Mouse (Mus musculus): ENCODE measurements around the gene Vmn1r57. TPM values are rescaled to one million over a fixed set of nuclear protein-coding genes. Genes with fewer than 3 reads are reported as not detected.
"Not testable (repeated sequence)": the region's sequence is repeated elsewhere in the genome, so short reads cannot be mapped to it uniquely, and the experiment has no call there.

Gene Vmn1r57
- polyA plus RNA-seq (2015; fragmentation: Nextera tagmentation; extraction: Ambion mirVana), result not detected in 2 replicates

- not testable (repeated sequence) for H3K9ac ChIP-seq; H3K9me3 ChIP-seq; ATAC-seq (ENCODE audit: low read depth); H3K4me1 ChIP-seq (replicated peaks); H3K4me3 ChIP-seq; H3K4me2 ChIP-seq; H3K27me3 ChIP-seq; H3K27ac ChIP-seq (replicated peaks); H3K36me3 ChIP-seq
- WGBS, result 71% methylated on average over 1 of the region's 1 CpGs
Measured at GRCm38 (mm10) chr7:5218193-5218592, at the start of gene Vmn1r57. Vmn1r57 (plus strand) TSS chr7:5218493.

GRCm38 (mm10) chr7:5196647-5197046 is 21.6 kb upstream of the Vmn1r57 start, which contains the start of gene Vmn1r56:
Vmn1r56 (minus strand) TSS chr7:5196747.
- H3K36me3 ChIP-seq; H3K4me2 ChIP-seq; H3K27me3 ChIP-seq; H3K4me3 ChIP-seq; ATAC-seq (ENCODE audit: low read depth); H3K9ac ChIP-seq; H3K27ac ChIP-seq (replicated peaks); H3K4me1 ChIP-seq (replicated peaks); H3K9me3 ChIP-seq: not testable (repeated sequence)

DNA sequence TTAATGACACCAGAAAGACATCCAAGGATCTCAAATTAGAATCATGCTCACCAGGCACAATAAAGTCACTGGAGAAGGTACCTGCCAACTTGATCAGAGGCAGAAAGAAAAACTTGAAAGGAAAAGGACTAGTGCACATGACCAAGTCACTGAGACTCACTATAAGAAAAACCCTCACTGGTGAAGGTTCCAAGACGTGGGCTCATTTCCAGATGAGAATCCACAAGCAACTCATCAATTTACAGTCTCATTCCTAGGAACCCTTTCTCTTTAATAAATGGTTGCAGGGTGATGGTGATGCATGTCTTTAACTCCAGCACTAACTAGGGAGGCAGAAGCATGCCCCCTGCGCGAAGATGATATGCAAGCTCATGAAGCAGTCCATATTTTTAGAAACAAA is 44.8 kb downstream of the Vmn1r57 start:
- Histone ChIP-seq H3K9ac (no peak overlapping the region), H3K27ac (replicated peaks) (no peak overlapping the region), H3K27me3 (no peaks in the 10 kb centered on the region), H3K4me1 (replicated peaks) (no peaks in the 10 kb centered on the region), H3K4me3 (no peak overlapping the region), H3K36me3 (no peaks in the 10 kb centered on the region), H3K4me2 (no peak overlapping the region), H3K9me3 (peaks cover 16% of the 10 kb centered on the region)
- 81% methylated on average over 3 of the region's 3 CpGs for WGBS
- no peak for ATAC-seq (ENCODE audit: low read depth)

Other genes with a start within 250 kb of the Vmn1r57 start
- 0.14 and 0.18 TPM in 2 replicates for gene Sbk3, start 247.3 kb upstream of the Vmn1r57 start, polyA plus RNA-seq (2015; fragmentation: Nextera tagmentation; extraction: Ambion mirVana)
- 59.8 and 63.2 TPM in 2 replicates for gene Zfp579, start 222.3 kb upstream of the Vmn1r57 start, polyA plus RNA-seq (2015; fragmentation: Nextera tagmentation; extraction: Ambion mirVana)
- 8.4 and 9.1 TPM in 2 replicates for gene Zfp524, start 204.1 kb upstream of the Vmn1r57 start, polyA plus RNA-seq (2015; fragmentation: Nextera tagmentation; extraction: Ambion mirVana)
- gene Fiz1, start 203.8 kb upstream of the Vmn1r57 start, polyA plus RNA-seq (2015; fragmentation: Nextera tagmentation; extraction: Ambion mirVana), result 43.0 and 43.7 TPM in 2 replicates
- gene Gm44973, start 203.0 kb upstream of the Vmn1r57 start, polyA plus RNA-seq (2015; fragmentation: Nextera tagmentation; extraction: Ambion mirVana), result 0.61 TPM in 1 of 2 replicates, not detected in the other
- gene Zfp865, start 198.1 kb upstream of the Vmn1r57 start, polyA plus RNA-seq (2015; fragmentation: Nextera tagmentation; extraction: Ambion mirVana), result 6.2 and 6.3 TPM in 2 replicates
- 40.0 and 43.3 TPM in 2 replicates for gene Ccdc106, start 197.9 kb upstream of the Vmn1r57 start, polyA plus RNA-seq (2015; fragmentation: Nextera tagmentation; extraction: Ambion mirVana)
- not detected in 2 replicates for gene 4632433K11Rik, start 184.4 kb upstream of the Vmn1r57 start, polyA plus RNA-seq (2015; fragmentation: Nextera tagmentation; extraction: Ambion mirVana)
- gene Zfp784, start 180.0 kb upstream of the Vmn1r57 start, polyA plus RNA-seq (2015; fragmentation: Nextera tagmentation; extraction: Ambion mirVana), result 8.3 and 9.1 TPM in 2 replicates
- gene Zfp580, start 167.0 kb upstream of the Vmn1r57 start, polyA plus RNA-seq (2015; fragmentation: Nextera tagmentation; extraction: Ambion mirVana), result 69.9 and 81.4 TPM in 2 replicates
- 105 and 112 TPM in 2 replicates for gene U2af2, start 156.3 kb upstream of the Vmn1r57 start, polyA plus RNA-seq (2015; fragmentation: Nextera tagmentation; extraction: Ambion mirVana)
- 76.4 and 89.3 TPM in 2 replicates for gene Epn1, start 138.3 kb upstream of the Vmn1r57 start, polyA plus RNA-seq (2015; fragmentation: Nextera tagmentation; extraction: Ambion mirVana)
- not detected in 2 replicates for gene Rfpl4, start 101.5 kb upstream of the Vmn1r57 start, polyA plus RNA-seq (2015; fragmentation: Nextera tagmentation; extraction: Ambion mirVana)
- gene Rasl2-9, start 92.5 kb upstream of the Vmn1r57 start, polyA plus RNA-seq (2015; fragmentation: Nextera tagmentation; extraction: Ambion mirVana), result 0.34 and 0.45 TPM in 2 replicates
- gene Vmn1r55, start 68.8 kb upstream of the Vmn1r57 start, polyA plus RNA-seq (2015; fragmentation: Nextera tagmentation; extraction: Ambion mirVana), result not detected in 2 replicates
- not detected in 2 replicates for gene Vmn1r56, start 21.7 kb upstream of the Vmn1r57 start, polyA plus RNA-seq (2015; fragmentation: Nextera tagmentation; extraction: Ambion mirVana)
- not detected in 2 replicates for gene Gm5065, start 132.0 kb downstream of the Vmn1r57 start, polyA plus RNA-seq (2015; fragmentation: Nextera tagmentation; extraction: Ambion mirVana)
- gene Nlrp2, start 132.5 kb downstream of the Vmn1r57 start, polyA plus RNA-seq (2015; fragmentation: Nextera tagmentation; extraction: Ambion mirVana), result not detected in 2 replicates
- 0.03 TPM in 1 of 2 replicates, not detected in the other for gene Vmn1r58, start 194.9 kb downstream of the Vmn1r57 start, polyA plus RNA-seq (2015; fragmentation: Nextera tagmentation; extraction: Ambion mirVana)
- gene Vmn1r59, start 238.3 kb downstream of the Vmn1r57 start, polyA plus RNA-seq (2015; fragmentation: Nextera tagmentation; extraction: Ambion mirVana), result not detected in 2 replicates